Mouse (Mus musculus) frontal cortex, postnatal 10 days (tissue): Measurements from ENCODE around the gene Smox.

Experiments used
- DNase-seq, 2 experiments: peaks; one replicate each; pipeline ENCODE4 v3.0.0; 2022; ENCODE audit warnings: low spot score in 2 of 2, mixed read lengths in 1 of 2

Smox gene

GRCm38 (mm10) chr2:131514055-131514621 is 22.8 kb downstream of the Smox start:
- DNase-seq, result no peak

- DNase-seq, result no peak
These were observed 26.3 kb downstream of the Smox start for GRCm38 (mm10) chr2:131517550-131517949.

DNA sequence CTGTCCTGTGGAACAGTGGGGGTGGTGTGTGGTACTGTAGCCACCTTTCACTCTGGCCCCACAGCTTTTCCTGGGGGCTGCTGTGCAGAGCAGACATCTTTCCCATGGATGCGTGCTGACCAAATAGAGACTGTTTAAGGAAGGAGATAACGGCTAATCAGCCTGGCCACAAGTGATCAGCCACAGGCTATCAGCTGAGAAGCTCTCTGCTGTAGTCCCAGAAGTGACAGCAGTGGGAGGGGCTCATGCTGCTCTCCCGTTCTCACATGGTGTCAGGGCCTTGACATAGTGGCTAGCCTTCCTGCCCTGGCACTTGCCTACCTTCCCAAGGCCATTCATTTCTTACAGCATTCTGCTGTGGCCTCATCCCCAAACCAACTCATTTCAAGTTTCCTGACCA is 27.5 kb downstream of the Smox start:
- DNase-seq, result no peak

GRCm38 (mm10) chr2:131520743-131521142 is 29.4 kb downstream of the Smox start:
- DNase-seq, result no peak

DNA sequence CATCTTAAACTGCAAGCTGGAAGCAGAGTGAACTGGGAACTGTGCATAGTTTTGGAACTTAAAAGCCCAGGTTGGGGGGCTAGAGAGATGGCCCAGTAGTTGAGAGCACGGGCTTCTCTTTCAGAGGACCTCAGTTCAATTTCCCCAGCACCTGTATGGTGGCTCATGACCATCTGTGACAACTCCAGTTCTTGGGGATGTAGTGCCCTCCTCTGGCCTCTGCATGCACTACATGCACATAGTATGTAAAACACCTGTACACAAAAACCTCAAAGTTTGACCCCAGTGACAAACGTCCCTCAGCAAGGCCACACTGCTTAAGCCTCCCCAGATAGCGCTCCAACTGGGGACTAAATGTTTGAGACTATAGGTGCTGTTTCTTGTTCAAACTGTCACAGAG is 35.8 kb downstream of the Smox start:
- no peak for DNase-seq

DNA sequence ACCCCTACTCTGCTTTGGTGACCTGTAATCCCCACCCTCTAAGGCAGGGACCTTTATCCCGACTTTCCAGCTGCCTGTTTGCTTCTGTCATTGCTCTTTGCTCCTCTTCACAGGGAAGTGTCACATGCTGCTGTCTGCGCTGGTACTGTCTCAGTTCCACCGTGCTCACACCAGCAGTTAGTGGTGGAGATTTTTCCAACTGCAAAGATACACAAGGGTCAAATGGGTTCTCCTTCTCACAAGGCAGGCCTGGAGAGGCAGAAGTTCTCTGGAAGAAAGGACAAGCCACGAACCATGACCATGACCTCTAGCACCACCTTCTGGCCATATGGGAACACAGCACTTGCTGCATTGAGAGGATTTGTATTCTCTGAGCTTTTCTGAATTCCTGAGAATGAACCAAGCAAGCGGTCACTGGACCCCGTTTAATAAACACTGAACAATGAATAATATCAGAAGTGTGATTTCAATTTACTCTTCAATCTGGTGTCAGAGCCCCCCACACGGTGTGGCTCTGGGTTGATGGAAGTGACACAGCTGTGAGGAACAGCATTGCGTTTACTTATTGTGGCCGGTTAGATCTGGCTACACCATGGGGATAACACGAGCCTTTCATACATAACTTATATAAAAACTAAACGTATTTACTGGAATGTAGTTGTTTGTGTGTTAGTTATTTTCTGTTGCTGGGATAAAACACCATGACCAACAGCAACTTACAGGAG is 38.8 kb downstream of the Smox start:
- DNase-seq, result peak in 1 of 2 experiments; percentile 65

DNA sequence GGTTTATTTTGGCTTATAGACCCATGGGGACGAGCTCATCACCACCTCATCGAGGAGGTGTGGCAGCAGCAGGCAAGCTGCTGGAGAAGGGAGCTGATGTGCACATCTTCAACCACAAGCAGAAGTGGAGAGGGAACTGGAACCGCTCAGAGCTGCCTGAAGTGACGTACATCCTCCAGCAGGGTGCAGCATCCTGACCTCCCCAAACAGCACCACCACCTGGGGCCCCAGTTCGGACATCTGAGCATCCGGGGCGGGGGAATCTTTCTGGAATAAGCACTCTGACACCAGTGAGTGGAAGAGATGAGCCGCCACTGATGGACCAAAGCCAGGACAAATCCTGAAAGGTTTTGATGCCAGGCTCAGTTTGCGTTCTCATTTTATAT is 39.3 kb downstream of the Smox start:
- DNase-seq, result no peak

DNA sequence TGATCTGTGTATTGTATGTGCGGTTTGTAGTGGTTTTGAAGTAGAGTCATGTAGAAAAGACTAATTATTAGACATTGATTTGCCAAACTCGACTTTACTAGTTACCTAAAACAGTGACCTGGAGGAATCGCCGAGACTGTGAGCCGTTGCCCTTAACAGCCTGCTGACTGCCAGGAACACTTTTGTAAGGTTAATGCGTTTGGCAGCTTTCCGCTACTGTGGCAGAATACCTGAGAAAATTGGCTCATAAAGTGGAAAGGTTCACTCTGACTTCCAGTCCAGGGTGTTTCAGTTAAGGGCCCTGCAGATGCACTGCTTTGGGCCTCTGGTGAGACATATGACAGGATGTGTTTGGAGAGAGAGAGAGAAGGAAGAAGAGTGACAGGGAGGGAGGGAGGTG is 40.0 kb downstream of the Smox start:
- DNase-seq, result no peak

GRCm38 (mm10) chr2:131535168-131535567 is 43.9 kb downstream of the Smox start:
- no peak for DNase-seq

DNA sequence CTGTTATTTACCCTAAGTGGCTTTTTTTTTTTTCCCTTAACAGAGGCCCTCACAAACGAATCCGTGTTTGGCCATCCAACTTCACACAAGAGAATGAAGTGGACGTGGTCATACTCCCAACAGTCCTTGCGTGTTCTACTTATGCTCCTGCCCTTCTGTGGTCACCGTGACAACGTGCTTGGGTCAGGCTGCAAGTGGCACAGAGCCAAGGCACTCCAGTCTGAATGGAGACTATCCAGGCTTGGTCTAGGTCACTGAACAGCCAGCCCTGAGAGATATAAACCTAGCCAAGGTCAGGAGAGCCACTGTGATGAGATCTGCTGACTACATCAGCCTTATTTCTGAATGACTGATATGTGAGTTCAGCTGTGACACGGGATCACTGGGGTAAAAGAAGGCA is 47.0 kb downstream of the Smox start:
- DNase-seq, result no peak

DNA sequence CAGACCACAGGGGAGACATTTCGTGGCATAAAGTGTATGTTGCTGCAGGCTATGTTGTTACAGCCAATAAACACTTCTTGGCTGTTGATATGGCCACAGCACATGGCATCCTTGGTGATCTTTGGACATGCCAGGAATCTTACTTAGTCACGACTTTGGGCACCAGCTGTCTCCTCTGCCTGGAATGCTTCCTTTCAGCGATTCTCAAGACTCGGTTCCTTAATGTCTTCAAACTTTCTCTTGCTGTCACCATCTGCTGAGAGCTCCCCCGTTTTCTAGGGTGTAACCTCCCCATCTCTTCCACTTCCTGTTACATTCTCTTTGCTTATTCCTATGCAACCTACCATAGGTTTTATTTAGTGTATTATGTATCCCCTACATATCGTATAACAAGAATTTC is 48.5 kb downstream of the Smox start:
- no peak for DNase-seq

DNA sequence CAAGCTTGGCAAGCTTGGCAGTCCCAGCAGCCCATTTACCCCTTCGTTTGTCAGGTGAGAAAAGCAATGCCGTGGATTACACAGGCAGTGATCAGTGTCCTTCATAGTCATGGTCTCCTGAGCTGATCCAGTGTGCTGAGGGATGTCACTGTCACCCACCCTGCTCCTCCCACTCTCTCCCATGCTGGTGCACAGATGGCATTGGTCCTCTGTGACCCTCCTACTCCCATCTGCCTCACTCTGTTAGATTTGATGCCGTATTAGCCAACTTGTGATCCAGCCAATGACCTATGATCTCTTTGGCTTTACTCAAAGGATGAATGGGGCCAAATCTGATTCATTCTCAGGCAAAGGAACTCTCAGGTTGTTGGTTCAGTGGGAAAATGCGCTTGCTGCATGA is 50.4 kb downstream of the Smox start:
- DNase-seq, result no peak

GRCm38 (mm10) chr2:131542531-131542930 is 51.2 kb downstream of the Smox start:
- no peak for DNase-seq

DNA sequence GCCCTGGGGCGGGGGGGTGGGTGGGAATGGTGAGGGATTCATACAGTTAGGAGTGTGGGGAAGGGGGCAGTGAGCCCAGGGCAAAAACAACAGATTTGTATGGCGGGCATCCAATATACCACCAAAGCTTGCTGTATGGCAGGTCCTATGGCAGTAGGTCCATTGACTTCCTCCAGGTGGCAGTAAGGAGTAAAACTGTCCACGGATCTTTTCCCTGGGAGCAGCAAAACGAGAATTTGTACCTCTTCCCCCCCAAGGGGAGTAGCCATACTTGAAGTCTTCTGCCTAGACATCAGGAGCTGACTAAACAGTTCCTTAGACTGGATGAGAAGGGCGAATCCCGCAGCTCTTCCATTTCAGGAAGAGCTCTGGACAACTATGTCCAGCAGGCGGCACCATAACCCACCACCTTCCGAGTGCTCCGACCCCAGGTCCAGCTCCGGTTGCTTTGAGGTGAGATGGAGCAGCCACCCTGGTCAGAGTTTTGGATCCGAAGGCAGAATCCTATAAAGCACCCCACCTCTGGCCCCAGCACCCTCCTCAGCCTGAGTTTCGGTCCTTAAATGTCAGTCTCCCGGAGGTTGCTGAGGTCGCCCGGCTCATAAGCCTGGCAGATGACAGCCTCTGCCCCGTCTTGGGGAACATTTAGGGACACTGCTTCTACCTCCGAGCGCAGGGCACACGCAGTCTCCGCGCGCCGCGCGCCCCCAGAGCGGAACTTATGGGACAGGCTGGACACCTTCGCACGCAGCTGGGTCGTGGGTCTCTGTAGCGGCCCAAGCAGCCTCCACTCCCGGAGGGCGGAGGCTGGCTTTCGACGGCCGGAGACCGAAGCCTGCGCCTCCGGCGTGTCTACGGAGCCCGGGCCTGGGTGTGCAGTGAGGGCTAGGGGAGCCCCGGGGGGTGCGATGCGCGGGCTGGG is 54.4 kb downstream of the Smox start:
- peak in 1 of 2 experiments; percentile 54 for DNase-seq

GRCm38 (mm10) chr2:131546308-131546700 is 55.0 kb downstream of the Smox start:
- no peak for DNase-seq

GRCm38 (mm10) chr2:131546745-131547408 is 55.6 kb downstream of the Smox start:
- no peak for DNase-seq

DNA sequence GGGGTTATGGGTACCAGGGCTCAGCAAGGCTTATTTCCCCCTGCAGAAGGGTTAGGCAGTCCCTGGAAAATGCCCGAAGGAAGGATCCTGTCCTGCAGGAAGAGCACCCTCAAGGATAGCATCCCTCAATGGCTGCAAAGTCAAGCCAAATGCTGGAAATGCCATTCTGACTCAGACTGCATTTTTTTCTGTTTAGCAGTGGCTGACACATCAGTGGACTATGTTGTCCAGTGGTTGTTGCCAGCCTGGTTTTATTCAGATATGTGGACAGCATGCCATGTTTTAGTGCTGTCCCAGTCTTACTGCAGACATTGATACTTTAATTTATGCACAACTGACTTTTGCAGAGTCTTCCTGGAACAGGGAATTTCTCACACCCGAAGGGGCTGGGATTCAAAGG is 57.0 kb downstream of the Smox start:
- no peak for DNase-seq

- no peak for DNase-seq
These were observed 57.8 kb downstream of the Smox start for GRCm38 (mm10) chr2:131549090-131549489.

- DNase-seq, result no peak
These were observed 59.2 kb downstream of the Smox start for GRCm38 (mm10) chr2:131550474-131550873.

DNA sequence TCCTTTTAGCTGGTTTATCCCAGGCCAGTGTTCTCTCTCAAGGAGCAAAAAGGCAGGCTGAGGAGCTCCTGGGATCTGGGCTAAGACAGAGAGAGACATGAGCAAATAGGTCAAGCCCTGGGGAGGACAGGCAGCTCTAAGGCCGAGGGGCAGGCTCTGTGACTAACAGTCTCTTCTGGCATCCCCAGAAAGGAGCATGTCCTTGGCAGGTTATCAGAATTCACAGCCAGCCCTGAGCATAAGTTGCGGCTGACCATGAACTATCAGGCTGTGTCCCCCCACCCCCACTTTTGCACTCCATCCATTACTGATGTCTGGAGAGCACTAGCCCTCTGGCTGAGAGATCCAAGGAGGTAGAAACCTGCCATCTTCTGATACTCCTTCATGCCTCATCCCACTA is 59.6 kb downstream of the Smox start:
- DNase-seq, result no peak

DNA sequence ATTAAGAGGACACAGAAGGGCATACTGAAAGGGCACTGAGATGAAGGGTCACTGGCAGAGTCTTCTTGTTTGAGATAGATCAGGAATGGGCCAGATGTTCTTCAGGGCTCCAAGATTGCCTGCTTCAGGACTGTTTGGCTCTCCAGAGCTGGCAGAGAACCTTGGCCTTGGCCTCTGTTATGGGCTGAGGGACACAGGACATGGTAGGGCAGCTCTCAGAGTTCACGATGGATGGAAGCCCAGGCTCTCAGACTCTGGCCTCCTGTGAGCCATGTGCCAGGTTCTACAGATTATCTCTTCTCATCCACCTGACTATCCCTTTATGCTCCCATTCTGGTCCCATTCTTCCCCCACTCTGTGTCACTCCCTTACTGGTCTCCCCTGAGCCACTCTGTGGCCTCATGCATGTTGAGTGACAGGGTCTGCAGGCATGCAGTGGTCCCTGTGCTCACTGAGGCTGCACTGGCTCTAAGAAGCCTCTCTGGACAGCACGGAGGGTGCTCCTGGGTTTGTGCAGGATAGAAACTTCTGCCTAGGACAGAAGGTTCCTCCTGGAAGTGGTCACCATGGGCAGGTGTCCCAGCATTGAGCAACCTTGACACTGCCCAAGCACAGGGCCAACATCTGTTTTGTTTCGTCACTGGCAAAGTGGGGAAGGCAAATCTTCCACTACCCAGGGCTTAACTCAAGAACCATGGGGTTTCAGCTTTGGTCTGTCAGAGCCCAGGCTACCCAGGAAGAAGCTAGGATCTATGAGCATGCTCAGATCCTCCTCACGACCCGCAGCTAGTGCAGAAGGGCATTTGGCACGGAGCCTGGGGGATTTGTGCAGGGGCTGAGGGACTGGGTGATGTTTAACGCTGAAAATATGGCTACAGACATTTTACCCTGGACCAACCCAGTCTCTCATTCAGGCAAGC is 60.7 kb downstream of the Smox start:
- no peak for DNase-seq
